Mouse (Mus musculus): ENCODE results near the gene AC192777.2.
"Not testable (repeated sequence)": the region's sequence is repeated elsewhere in the genome, so short reads cannot be mapped to it uniquely, and the experiment has no call there.

Gene AC192777.2

GRCm38 (mm10) chr17:40095150-40095549 is at the start of gene AC192777.2:
AC192777.2 (plus strand) TSS chr17:40095450.
- DNase-seq, result not testable (repeated sequence)

DNA sequence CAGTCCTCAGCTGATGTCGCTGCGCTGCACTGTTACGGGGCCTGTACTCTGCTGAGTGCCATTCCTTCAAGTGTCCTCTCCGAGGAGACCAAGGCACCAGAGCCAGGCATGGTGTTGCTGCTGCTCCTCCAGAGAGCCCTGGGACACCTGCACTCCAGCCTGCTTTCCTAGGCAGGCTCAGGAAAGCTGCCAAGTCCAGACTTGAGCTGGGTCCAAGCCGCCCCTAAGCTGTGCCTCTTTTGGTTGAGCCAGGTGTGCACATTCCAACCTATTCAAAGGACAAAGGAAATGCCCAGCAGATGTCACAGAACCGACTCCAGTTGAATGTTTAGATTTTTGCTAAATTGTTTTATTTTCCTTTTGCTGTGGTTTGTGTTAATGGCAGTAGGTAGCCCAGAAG is 20.9 kb downstream of the AC192777.2 start:
- not testable (repeated sequence) for DNase-seq

GRCm38 (mm10) chr17:40116877-40117276 is 21.6 kb downstream of the AC192777.2 start:
- DNase-seq, result not testable (repeated sequence)
